Mouse (Mus musculus) monocyte, adult 5-6 weeks (primary cell): ENCODE data around the gene Eif5. TPM values are rescaled to one million over a fixed set of nuclear protein-coding genes. Genes with fewer than 3 reads are reported as not detected.
A peak's percentile ranks its signal among the peaks of the same experiment; 100 is the strongest.
"Not testable (repeated sequence)": the region's sequence is repeated elsewhere in the genome, so short reads cannot be mapped to it uniquely, and the experiment has no call there.

ENCODE experiments used
- ATAC-seq: fragments of 153-309, 156-312 bp; replicated peaks from 2 replicates; pipeline ENCODE4 v1.8.0; 2017; ENCODE audit warnings: mild to moderate bottlenecking; ENCODE audit not compliant: low TSS enrichment, insufficient number of reproducible peaks, severe bottlenecking, poor library complexity, low FRiP score
- total RNA-seq: library from RNA; stranded (forward); fragments of 200-1000, 200-491, 200-594 nt; gene quantifications from 3 replicates; pipeline ENCODE4 v1.2.3, GENCODE M21; 2017

Eif5 gene
- 371 to 483 TPM (median 423 TPM) in 3 replicates for total RNA-seq

DNA sequence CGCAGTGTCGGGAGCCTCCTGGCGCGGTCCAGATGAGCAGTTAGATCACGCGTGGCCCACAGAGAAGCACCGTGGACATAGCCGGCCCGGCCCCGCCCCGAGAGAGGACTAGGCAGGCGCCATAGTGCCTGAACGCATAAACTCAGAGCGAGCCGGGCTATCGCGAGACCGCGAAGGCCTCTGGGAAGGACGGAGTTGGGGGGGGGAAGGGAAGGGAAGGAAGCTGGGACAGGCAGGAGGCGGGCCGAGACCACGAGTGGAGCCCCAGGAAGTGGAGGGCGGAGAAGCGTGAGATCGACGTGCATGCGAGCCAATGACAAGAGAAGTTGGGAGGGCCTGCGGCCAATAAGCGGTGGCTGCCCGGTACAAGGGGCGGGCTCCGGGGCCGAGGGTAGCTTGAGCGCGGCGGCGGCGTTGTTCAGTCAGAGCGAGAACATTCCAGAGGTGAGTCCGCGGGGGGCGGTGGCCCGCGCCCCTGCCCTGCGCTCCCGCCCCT is at the start of gene Eif5:
Eif5 (plus strand) TSS at position 221 of the 496 bp plus-strand sequence.
- peak; percentile 92 for ATAC-seq

DNA sequence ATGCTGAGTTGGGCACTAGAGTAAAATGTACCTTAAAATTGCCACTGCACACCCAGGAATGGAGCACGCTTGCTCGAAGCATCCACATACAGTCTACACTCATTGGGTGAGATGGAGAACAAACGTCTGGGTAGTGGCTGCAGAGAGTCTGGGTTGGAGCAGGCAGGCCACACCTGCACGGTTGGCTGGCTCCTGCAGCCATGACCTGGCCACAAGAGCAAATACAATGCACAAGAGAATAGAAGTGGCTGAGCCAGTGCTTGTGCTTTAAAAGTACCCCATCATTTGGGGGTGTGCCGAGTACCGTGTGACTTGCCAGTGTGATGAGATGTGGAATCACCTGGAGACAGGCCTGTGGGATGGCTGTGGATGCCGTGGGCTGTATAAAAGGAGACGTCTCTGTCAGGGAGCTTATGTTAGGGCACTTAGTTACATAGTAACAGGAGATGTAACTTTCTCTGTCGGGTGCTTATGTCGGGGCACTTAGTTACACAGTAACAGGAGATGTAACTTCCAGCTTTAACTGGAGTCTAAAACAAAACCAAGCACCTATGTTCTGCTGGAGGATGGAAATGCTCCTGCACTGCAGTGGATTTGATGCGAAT is 48.5 kb upstream of the Eif5 start:
- no peak for ATAC-seq

DNA sequence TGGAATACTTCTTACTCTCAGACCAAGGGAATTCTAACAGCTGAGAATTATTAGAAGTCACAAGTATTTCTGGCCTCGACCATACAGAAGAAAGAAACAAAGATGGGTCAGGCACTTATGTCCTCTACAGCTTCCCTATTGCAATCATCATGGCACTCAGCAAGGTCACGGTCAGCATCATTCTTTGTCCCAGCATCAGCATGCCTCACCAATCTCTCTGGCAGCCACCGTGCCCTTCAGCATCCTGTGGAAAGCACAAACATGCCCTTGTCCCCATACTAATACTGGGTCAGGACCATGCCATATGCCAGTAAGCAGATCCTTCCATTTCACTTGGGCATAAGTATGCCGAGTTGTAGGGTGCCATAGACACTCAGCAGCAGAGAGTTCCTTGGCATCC is 42.9 kb upstream of the Eif5 start:
- ATAC-seq: no peak

DNA sequence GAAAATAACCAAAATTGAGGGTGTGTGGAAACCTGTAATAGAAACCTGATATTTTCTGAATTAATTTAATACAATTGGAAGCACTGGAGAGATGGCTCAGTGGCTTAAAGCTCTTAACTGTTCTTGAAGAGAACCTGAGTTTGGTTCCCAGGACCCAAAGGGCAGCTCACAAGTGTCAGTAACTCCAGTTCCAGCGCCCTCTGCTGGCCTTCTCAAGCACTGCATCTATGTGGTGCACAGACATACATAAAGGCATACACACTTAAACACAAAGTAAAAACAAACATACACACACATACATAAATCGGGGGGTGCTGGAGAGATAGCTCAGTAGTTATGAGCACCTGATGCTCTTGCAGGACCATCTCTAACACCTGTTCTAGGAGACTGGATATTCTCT is 40.7 kb upstream of the Eif5 start:
- no peak for ATAC-seq

DNA sequence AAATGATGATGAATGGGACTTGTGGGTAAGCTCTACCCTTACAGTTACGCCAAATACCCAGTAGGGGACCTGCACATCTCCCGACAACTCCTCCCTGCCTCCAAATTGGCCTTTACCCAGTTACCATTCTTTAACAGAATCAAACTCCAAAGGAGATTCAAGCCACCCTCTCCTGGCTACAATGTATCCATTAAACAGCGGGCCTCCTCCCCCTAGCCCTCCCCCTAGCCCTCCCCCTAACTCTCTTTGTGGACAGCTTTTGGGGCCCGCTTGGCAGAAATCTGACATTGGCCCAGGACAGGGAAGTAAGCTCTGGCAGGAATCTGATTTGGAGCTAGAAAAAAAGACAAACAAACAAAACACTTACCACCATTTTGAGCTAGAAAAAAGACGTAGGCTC is 38.2 kb upstream of the Eif5 start:
- no peak for ATAC-seq

DNA sequence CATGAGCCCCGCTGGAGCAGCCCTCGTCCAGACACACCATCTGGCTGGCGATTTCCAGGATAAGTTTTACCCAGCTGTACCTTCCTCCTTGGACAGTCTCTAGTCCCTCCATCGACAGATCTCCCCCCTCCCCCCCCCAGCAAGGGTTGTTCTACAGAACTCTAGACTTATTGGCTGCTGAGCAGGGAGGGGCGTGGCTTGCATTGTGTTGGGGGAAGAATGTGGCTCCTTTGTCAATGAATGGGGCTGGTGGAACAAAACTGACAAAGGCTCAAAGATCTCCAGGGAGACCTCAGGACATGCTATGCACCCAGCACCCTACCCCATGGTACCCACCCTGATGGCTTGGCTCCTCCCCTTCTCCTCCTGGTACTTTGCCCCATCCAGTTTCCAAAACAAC is 37.1 kb upstream of the Eif5 start:
- no peak for ATAC-seq

DNA sequence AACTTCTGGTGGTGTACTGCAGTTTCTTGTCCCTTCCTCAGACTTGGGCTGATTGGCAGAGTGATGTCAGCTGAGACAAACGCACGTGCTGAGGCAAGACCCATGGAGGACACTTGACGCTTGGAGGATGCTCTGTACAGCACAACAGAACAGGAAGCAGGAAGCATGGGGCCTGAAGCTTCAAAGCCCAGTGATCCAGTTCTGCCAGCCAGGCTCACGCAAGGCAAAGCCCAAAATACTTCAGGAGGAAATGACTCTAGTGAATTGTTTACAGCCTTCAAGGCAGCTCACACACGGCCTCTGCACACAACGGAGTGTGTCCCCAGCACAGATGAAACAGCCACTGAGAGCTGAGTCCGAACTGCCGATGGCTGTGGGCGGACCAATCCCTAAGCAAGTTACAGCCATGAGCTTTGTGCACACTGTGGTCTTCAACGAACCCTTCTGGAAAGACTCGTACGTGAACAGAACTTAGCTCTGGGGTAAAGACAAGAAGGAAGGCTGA is 34.7 kb upstream of the Eif5 start:
- no peak for ATAC-seq

DNA sequence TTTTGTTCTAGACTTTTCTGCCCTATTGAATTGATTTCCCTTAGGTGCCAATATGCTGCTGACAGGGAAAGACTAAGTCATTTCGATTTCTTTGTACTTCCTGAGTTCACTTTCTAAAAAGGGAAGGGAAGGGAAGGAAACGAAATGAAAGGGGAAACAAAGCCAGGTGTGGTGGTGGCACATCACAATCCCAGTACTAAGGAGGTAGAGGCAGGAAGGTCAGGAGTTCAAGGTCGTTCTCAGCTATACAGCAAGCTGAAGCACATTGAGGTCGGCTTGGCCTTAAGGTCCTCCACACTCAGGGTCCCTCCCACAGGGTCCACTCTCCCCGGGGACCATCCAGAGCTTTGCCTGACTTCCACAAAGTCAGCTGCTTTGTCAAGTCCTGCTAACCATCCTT is 34.2 kb upstream of the Eif5 start:
- ATAC-seq: no peak

DNA sequence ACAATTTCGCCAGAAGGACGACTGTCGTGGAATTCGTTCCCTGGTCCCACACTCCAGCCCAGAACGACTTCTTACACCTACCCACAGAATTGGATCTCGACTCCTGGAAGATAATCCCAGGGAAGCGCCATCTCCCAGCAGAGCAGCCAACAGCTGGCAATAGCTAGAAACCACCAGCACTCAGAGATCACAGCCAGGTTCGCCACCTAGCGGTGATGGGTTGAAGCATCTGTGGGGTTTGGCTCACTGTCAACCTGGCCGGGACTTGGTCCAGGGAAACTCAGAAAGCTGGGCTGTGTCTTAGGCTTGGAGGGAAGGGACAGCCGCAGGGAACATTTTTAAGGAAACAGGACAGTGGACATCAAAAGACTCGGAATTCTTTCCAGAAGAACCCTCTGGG is 32.9 kb upstream of the Eif5 start:
- ATAC-seq: peak; percentile 87

DNA sequence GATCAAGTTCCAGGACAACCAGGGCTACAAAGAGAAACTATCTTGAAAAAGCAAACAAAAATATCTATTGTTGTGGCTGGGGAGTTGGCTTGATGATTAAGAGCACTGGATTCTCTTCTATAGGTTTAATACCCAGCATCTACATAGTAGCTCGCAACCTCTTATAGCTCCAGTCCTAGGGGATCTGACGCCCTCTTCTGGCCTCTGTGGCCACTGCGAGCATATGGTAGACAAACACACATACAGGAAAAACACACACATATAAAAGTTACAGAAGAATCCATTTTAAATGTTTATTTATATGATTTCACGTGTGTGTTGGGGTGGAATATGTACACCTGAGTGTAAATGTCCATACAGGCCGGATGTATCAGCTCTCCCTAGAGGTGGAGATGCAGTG is 30.8 kb upstream of the Eif5 start:
- no peak for ATAC-seq

DNA sequence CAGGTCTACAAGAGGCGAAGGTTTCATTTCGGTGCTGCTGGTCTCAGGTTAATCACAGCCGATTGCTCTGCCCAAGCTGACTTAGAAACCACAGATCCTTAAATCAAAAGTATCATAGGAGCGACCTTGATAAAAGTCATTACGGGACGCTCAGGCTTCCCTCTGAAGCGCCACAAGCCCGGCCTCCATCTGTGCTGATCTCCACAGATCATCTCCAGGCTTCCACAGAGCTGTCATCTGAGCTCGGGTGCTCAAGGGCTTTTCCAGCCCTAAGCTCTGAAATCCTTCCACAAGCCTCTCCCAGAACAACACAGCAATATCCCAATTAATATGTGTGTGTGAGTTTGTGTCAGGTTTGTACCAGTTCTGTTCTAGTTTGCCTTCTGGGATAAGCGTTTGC is 29.9 kb upstream of the Eif5 start:
- ATAC-seq: no peak

DNA sequence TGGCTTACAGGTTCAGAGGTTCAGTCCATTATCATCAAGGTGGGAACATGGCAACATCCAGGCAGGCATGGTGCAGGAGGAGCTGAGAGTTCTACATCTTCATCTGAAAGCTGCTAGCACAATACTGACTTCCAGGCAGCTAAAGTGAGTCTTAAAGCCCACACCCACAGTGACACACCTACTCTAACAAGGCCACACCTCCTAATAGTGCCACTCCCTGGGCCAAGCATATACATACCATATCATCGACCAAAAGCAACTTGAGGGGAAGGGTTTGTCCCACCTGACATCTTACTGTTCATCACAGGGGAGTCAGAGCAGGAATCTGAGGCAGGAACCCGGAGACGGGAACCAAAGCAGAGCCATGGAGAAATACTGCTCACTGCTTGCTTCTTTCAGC is 29.4 kb upstream of the Eif5 start:
- ATAC-seq: not testable (repeated sequence)

DNA sequence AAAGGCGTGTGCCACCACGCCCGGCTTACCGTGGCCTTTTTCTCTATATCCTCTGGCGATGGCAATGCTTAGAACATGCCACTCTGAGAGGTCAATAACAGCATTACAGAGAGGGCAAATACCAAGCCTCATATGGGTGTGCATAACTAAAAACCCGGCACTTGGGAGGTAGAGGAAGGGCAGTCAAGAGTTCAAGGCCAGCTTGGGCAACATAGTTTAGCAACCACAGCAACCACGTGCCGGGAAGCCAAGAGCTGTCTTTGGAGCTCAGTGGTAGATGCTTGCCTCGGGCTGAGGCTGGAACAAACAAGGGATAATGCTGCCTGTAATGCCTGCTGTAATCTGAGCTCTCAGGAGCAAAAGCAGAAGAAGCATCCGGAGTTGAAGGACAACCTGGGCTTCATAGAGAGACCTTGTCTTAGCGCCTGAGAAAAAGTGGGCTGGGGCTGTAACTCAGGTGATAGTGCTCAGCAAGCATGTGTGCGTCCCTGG is 25.2 kb upstream of the Eif5 start:
- no peak for ATAC-seq

DNA sequence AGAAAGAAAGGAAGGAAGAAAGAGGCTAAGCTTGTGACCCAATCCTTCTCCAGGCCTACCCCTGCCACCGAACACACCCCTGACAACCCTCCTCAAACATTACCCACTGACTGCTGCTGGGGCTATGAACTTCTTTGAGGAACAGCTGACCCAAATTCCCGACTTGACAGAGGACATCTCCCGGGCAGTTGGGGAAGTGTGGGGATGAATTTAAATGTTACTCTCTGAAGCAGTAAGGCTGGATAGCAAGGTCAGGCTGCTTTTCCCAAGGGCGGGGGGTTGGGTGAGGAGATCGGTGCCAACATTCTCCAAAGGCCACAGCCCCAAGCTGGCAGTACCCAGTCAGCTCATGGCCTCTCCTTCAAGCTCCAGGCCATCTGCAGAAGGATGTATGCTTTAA is 24.1 kb upstream of the Eif5 start:
- ATAC-seq: no peak

DNA sequence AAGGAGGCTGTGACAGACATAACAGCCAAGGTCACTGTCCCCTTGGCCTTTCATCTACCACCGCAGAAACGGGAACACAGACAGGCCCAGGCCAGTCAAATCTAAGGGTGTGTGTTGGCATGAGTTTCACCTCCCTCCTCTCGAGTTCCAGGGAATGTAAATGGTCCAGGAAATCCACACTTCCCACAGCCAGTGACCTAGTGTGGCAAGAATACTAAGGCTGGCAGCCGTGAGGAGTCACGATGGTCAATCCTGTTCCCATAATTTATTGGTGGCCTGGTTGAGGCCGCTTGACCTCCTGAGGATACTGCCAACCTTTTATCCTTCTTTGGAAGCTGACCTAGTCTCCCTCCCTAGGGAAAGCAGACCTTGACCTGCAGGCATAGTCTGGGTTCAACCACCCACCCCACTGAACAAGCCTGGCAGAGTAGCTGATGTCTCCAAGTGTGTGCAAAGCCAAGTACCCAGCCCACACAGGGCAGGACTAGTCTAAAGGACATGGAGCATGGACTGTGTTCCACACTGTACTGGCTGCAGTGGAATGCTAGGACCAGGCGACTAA is 23.5 kb upstream of the Eif5 start:
- 0 out of 2 replicates have a peak, but pooled peaks have one; percentile 2 for ATAC-seq

DNA sequence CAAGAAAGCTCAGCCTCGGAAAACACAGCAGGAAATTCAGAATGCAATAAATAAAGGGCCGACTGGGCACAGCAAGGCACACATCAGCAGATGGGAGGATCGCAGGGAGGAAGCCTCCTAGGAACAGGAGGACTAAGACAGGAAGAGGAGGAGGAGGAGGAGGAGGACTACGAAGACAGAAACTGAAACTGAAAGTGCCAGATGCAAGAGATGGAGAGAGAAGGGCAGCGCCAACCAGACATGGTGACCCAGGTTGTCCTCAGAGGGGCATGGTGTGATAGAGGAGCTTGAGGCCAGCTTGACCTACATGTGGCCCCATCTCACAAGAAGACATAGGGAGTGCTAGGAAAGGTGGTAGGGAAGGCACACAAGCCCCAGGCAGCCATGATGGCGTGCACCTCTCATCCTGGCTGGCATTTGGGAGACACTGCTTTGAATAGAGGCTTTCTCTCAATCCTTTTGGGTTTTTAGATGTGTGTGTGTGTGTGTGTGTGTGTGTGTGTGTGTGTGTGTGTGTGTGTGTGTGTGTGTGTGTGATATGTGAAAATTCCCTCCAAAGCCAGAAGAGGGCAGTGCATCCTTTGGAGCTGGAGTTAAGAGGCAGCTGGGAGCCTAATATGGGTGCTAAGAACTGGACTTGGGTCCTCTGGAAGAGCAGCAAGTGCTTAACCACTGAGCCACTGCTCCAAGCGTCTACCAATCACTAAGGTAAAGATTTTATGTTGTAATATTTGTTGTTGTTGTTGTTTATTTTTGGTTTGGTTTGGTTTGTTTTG is 22.8 kb upstream of the Eif5 start:
- ATAC-seq: peak; percentile 27; the same call in 1 of the 2 replicates

DNA sequence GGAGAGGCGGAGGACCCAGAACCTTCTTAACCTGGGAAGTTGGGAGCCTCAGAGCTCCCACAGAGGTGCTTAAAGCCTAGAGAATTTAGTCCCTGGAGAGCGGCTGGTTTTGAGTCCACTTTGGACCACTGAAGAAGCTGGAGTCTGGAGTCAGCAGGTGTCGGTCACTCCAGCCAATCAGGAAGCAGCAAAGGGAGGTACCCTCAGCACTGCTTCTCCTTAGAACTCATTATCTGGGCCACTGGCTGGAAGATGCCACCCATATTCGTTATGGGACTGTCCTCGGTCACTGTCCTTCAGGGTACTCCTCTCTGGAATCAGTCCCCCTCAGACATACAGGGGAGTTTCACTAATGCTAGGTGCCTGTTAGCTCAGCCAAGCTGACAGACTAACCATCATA is 21.9 kb upstream of the Eif5 start:
- no peak for ATAC-seq

DNA sequence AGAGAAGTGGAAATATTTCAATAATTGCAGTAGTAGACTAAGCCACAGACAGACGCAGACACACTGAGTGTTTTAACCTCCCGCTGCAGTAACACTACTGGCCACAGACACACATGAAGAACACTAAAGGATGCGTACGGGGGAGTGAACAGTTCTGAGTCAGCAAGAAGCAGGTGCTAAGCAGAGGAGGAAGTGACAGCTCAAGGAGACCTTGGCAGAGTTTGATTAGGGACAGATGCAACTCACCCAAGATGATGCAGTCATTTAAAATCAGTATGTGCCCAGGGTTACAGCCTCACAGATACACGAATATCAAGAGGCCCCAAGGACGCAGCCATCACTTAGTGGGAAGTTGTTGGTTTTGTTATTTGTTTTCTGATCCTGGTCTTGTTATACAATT is 21.0 kb upstream of the Eif5 start:
- no peak; the same call in 1 of the 2 replicates for ATAC-seq

DNA sequence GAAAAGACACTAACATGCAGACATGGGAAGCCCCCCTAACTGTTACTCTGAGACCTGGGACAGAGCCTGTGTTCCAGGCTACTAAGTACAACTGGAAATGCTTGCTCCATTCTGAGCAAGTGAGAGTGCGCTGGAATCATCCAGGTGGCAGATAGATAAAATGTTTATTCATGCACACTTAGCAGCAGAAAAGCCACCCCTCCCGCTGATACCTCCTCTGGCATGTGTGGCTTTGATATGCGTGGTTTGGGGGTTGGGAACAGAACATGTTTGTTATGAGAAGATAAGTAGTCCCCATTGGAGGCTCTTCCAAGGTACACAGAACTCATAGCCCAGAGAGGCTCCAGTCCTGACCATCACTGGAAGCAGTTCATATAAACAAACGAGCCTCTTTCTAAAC is 19.9 kb upstream of the Eif5 start:
- ATAC-seq: no peak

DNA sequence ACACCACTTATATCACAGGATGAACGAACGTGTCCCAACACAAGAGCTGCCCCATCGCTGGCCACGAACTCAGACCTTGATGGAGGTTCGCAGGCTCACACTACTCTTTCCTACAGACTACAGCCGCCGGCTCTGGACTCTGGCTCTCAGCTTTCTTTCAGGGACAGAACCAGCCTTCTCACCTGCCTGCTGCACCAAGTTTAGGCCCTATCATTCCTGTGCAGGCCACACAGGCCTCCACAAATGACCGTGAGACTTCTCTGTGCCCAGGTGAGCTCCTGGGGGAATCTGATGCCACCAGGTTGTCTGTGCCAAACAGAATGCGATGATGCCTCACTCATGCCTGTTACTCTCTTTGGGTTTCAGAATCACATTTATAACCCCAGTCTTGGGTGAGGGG is 19.4 kb upstream of the Eif5 start:
- no peak for ATAC-seq
